Mouse (Mus musculus) lung, postnatal 0 days (tissue): ENCODE results near the gene Setd1b.
"Not testable (repeated sequence)": the region's sequence is repeated elsewhere in the genome, so short reads cannot be mapped to it uniquely, and the experiment has no call there.

Experiments used
- CTCF ChIP-seq: IDR thresholded peaks from 2 replicates; pipeline ENCODE4 v1.5.1; 2016; ENCODE audit warnings: antibody characterized with exemption, mild to moderate bottlenecking
- EP300 ChIP-seq: IDR thresholded peaks from 2 replicates; pipeline ENCODE4 v1.6.1; 2016; ENCODE audit warnings: antibody characterized with exemption, mild to moderate bottlenecking, control low read depth

- not testable (repeated sequence) for TF ChIP-seq CTCF, EP300
These were observed 61.6 kb downstream of the Setd1b start for GRCm38 (mm10) chr5:123203591-123203990.
